Mouse (Mus musculus): ENCODE results near the gene Ptger1. TPM values are rescaled to one million over a fixed set of nuclear protein-coding genes. Genes with fewer than 3 reads are reported as not detected.

Ptger1 gene
- polyA plus RNA-seq, 1 experiment from 2014 or later, result 1.2 TPM

Other genes starting within 250 kb of the Ptger1 start
- gene Scoc, start 208.3 kb upstream of the Ptger1 start, polyA plus RNA-seq (2014; fragmentation: Nextera tagmentation; extraction: Ambion mirVana), result 119 and 129 TPM in 2 replicates
- 0.16 and 0.19 TPM in 2 replicates for gene Olfr370, start 130.9 kb upstream of the Ptger1 start, polyA plus RNA-seq (2014; fragmentation: Nextera tagmentation; extraction: Ambion mirVana)
- gene Ndufb7, start 100.0 kb upstream of the Ptger1 start, polyA plus RNA-seq (2014; fragmentation: Nextera tagmentation; extraction: Ambion mirVana), result 315 and 324 TPM in 2 replicates
- 497 and 529 TPM in 2 replicates for gene Tecr, start 58.7 kb upstream of the Ptger1 start, polyA plus RNA-seq (2014; fragmentation: Nextera tagmentation; extraction: Ambion mirVana)
- 47.2 and 47.5 TPM in 2 replicates for gene Dnajb1, start 58.5 kb upstream of the Ptger1 start, polyA plus RNA-seq (2014; fragmentation: Nextera tagmentation; extraction: Ambion mirVana)
- 107 and 131 TPM in 2 replicates for gene Gipc1, start 14.0 kb upstream of the Ptger1 start, polyA plus RNA-seq (2014; fragmentation: Nextera tagmentation; extraction: Ambion mirVana)
- 26.1 and 30.4 TPM in 2 replicates for gene Pkn1, start 32.5 kb downstream of the Ptger1 start, polyA plus RNA-seq (2014; fragmentation: Nextera tagmentation; extraction: Ambion mirVana)
- gene Ddx39, start 48.5 kb downstream of the Ptger1 start, polyA plus RNA-seq (2014; fragmentation: Nextera tagmentation; extraction: Ambion mirVana), result 106 and 131 TPM in 2 replicates
- 43.1 and 45.8 TPM in 2 replicates for gene Adgre5, start 74.6 kb downstream of the Ptger1 start, polyA plus RNA-seq (2014; fragmentation: Nextera tagmentation; extraction: Ambion mirVana)
- 25.1 and 31.7 TPM in 2 replicates for gene Adgrl1, start 233.4 kb downstream of the Ptger1 start, polyA plus RNA-seq (2014; fragmentation: Nextera tagmentation; extraction: Ambion mirVana)

Measured in embryonic facial prominence, embryonic 14.5 days (tissue).